Mouse (Mus musculus) intestine, embryonic 15.5 days (tissue): ENCODE measurements around the gene Mrps2. TPM values are rescaled to one million over a fixed set of nuclear protein-coding genes. Genes with fewer than 3 reads are reported as not detected.
A peak's percentile ranks its signal among the peaks of the same experiment; 100 is the strongest.

Experiments used
- ATAC-seq: fragments of 200-750 bp; cut with Nextera tagmentation; 2 replicates; pipeline ENCODE4 v1.8.0; 2017; ENCODE audit warnings: moderate TSS enrichment, moderate library complexity
- H3K27ac ChIP-seq: fragments of 300-500 bp; sonication (generic); 2 replicates; pipeline ENCODE4 v1.5.1; 2015; ENCODE audit warnings: mild to moderate bottlenecking, inconsistent platforms
- H3K27me3 ChIP-seq: fragments of 300-500 bp; sonication (generic); replicated peaks from 2 replicates; pipeline ENCODE4 v1.6.1; 2015; ENCODE audit warnings: inconsistent platforms
- H3K36me3 ChIP-seq: fragments of 300-500 bp; sonication (generic); 2 replicates; pipeline ENCODE4 v1.6.1; 2015; ENCODE audit warnings: inconsistent platforms
- H3K4me1 ChIP-seq: fragments of 300-500 bp; sonication (generic); replicated peaks from 2 replicates; pipeline ENCODE4 v1.6.1; 2015; ENCODE audit warnings: inconsistent platforms
- H3K4me2 ChIP-seq: fragments of 300-500 bp; sonication (generic); replicated peaks from 2 replicates; pipeline ENCODE4 v1.6.1; 2015; ENCODE audit warnings: mild to moderate bottlenecking, inconsistent platforms
- H3K4me3 ChIP-seq: fragments of 300-500 bp; sonication (generic); replicated peaks from 2 replicates; pipeline ENCODE4 v1.5.1; 2015; ENCODE audit warnings: inconsistent platforms
- H3K9ac ChIP-seq: fragments of 300-500 bp; sonication (generic); 2 replicates; pipeline ENCODE4 v1.6.1; 2015; ENCODE audit warnings: inconsistent platforms
- H3K9me3 ChIP-seq: fragments of 300-500 bp; sonication (generic); 2 replicates; pipeline ENCODE4 v1.6.1; 2016; ENCODE audit warnings: inconsistent platforms
- WGBS: fragments of 180-500 bp; shearing (Covaris S2); methylation state at CpG from one replicate; pipeline ENCODE4 v1.1.7; 2015; 5-methylcytosine and 5-hydroxymethylcytosine counted together
- polyA plus RNA-seq: library from polyadenylated mRNA; unstranded; fragments of >200 nt; fragmentation: Nextera tagmentation; extraction: Ambion mirVana; gene quantifications from 2 replicates; pipeline ENCODE4 v1.2.1, GENCODE M21; 2015

Mrps2 gene
- 62.4 and 66.0 TPM in 2 replicates for polyA plus RNA-seq

DNA sequence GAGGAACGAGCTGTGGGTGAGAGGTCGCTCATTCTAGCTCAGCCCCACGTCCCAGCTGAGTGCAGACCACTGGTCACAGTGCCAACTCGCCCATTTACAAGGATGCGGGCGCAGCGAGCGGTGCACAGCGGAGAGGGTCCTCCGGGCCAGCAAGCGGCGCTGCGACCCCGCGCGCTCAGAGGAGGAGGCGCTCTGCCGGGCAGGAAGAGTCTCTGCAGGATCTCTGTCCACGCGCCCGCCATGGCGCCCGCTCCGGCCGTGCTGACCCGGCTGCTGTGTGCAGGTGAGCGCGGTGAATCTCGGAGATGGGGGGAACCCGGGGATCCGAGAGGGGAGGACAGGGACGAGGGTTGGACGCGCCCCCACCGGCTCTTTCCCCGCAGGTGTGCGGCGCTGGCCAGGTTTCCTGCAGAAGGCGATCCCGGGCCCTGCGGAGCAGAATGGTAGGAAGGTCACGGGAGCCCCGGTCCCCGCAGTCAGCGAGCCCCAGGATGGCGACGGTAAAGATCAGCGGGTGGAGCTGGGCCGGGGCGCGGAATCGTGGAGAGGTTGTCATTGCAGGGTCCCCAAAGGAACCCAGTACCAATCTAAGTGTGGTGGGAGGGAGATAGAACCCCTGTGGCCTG lies at the start of gene Mrps2:
TSS of gene Mrps2 (plus strand) at position 207 of the 626 bp plus-strand sequence.
- peak; percentile 93 for ATAC-seq
- WGBS = under 1% methylated on average over 52 of the region's 52 CpGs

DNA sequence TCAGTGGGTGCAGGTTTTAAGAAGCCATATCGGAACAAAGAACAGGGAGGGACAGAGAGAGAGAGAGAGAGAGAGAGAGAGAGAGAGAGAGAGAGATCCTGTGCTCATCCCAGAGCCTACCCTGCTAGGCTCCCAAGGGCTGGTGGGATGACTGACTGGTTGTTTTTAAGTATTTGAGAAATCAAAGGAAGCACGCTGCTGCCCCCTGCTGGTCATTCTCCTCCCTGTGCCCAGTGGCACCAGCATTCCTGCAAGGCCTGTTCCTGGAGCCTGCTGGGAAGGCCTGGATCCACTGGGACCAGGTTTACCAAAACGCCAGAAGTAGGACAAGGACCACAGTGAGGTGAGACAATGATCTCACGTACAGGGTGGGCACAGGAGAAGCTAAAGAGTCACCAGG lies 48.0 kb upstream of the Mrps2 start:
- no peak overlapping the region for H3K4me3 ChIP-seq
- no peaks in the 10 kb centered on the region for H3K36me3 ChIP-seq
- H3K4me2 ChIP-seq = no peak overlapping the region
- no peak overlapping the region for H3K27ac ChIP-seq
- H3K27me3 ChIP-seq = no peaks in the 10 kb centered on the region
- no peak overlapping the region for H3K9ac ChIP-seq
- peak; percentile 68 for ATAC-seq
- H3K9me3 ChIP-seq = no peaks in the 10 kb centered on the region
- 29% methylated on average over 4 of the region's 4 CpGs for WGBS
- H3K4me1 ChIP-seq = no peaks in the 10 kb centered on the region

More for the DNA sequence above, at the start of gene Mrps2:
- Histone ChIP-seq H3K27ac (peak within 1 kb of the TSS; percentile 19; the same call in 1 of the 2 replicates), H3K27me3 (no peaks in the 10 kb centered on the region), H3K9ac (peak within 1 kb of the TSS; percentile 89), H3K9me3 (no peaks in the 10 kb centered on the region), H3K36me3 (peaks cover 35% of the 10 kb centered on the region), H3K4me1 (peaks cover 18% of the 10 kb centered on the region), H3K4me3 (peak within 1 kb of the TSS; percentile 76), H3K4me2 (peak within 1 kb of the TSS; percentile 73)

GRCm38 (mm10) chr2:28423167-28423566 lies 44.7 kb upstream of the Mrps2 start:
- Histone ChIP-seq H3K4me3 (no peak overlapping the region), H3K4me2 (no peak overlapping the region), H3K27ac (no peak overlapping the region), H3K36me3 (no peaks in the 10 kb centered on the region), H3K27me3 (no peaks in the 10 kb centered on the region), H3K9me3 (no peaks in the 10 kb centered on the region), H3K9ac (no peak overlapping the region), H3K4me1 (no peaks in the 10 kb centered on the region)
- 36% methylated on average over 3 of the region's 3 CpGs for WGBS
- ATAC-seq = no peak

- Histone ChIP-seq H3K4me2 (no peak overlapping the region), H3K4me1 (no peaks in the 10 kb centered on the region), H3K27ac (no peak overlapping the region), H3K9me3 (no peaks in the 10 kb centered on the region), H3K36me3 (no peaks in the 10 kb centered on the region), H3K4me3 (no peak overlapping the region), H3K9ac (no peak overlapping the region), H3K27me3 (no peaks in the 10 kb centered on the region)
- 84% methylated on average over 6 of the region's 6 CpGs for whole genome bisulfite sequencing
- no peak for ATAC-seq
Observed at GRCm38 (mm10) chr2:28427226-28427625, 40.6 kb upstream of the Mrps2 start.

DNA sequence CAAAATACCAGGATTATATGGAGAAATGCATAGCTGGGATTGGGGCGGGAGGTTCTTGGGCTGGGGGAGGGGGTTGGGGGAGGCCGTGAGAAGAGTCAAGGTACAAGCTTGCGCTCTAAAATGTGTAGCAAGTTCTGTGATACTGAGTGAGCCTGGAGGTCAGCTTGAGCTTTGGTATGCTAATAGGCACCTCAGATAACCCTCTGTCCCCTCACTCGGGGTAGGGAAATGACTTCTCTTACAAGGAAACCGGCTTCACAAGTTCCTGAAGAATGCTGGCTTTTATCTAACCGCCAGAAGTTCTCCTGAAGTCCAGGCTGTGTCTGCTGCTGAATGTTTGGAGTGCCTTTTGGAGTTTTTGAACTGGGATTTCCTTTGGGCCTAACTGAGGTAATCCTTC lies 37.0 kb upstream of the Mrps2 start:
- no peak for ATAC-seq
- Histone ChIP-seq H3K4me1 (0 out of 2 replicates have a peak, but pooled peaks cover 3% of the 10 kb centered on the region), H3K9me3 (no peaks in the 10 kb centered on the region), H3K9ac (no peak overlapping the region), H3K4me3 (no peak overlapping the region), H3K36me3 (no peaks in the 10 kb centered on the region), H3K27ac (no peak overlapping the region), H3K4me2 (no peak overlapping the region), H3K27me3 (no peaks in the 10 kb centered on the region)
- 27% methylated on average over 6 of the region's 6 CpGs for WGBS

GRCm38 (mm10) chr2:28432811-28433210 lies 35.1 kb upstream of the Mrps2 start:
- Histone ChIP-seq H3K27me3 (no peaks in the 10 kb centered on the region), H3K36me3 (no peaks in the 10 kb centered on the region), H3K9ac (no peak overlapping the region), H3K9me3 (no peaks in the 10 kb centered on the region), H3K4me2 (no peak overlapping the region), H3K4me1 (0 out of 2 replicates have a peak, but pooled peaks cover 3% of the 10 kb centered on the region), H3K27ac (no peak overlapping the region), H3K4me3 (no peak overlapping the region)
- ATAC-seq = no peak
- 15% methylated on average over 1 of the region's 1 CpGs for WGBS

GRCm38 (mm10) chr2:28433512-28433911 lies 34.4 kb upstream of the Mrps2 start:
- ATAC-seq = no peak

GRCm38 (mm10) chr2:28435401-28435800 lies 32.5 kb upstream of the Mrps2 start:
- H3K9me3 ChIP-seq = no peaks in the 10 kb centered on the region
- H3K4me3 ChIP-seq = no peak overlapping the region
- H3K27me3 ChIP-seq = no peaks in the 10 kb centered on the region

More at GRCm38 (mm10) chr2:28433512-28433911, 34.4 kb upstream of the Mrps2 start:
- no peak overlapping the region for H3K9ac ChIP-seq
- no peaks in the 10 kb centered on the region for H3K9me3 ChIP-seq
- H3K4me2 ChIP-seq = no peak overlapping the region
- H3K27ac ChIP-seq = no peak overlapping the region
- no peaks in the 10 kb centered on the region for H3K36me3 ChIP-seq
- 20% methylated on average over 1 of the region's 2 CpGs for WGBS
- no peaks in the 10 kb centered on the region for H3K27me3 ChIP-seq
- H3K4me3 ChIP-seq = no peak overlapping the region
- 0 out of 2 replicates have a peak, but pooled peaks cover 3% of the 10 kb centered on the region for H3K4me1 ChIP-seq

GRCm38 (mm10) chr2:28440842-28441241 lies 27.0 kb upstream of the Mrps2 start:
- no peak for ATAC-seq
- H3K27ac ChIP-seq = no peak overlapping the region
- WGBS = 52% methylated on average over 6 of the region's 6 CpGs

More at GRCm38 (mm10) chr2:28435401-28435800, 32.5 kb upstream of the Mrps2 start:
- 90% methylated on average over 11 of the region's 11 CpGs for WGBS
- H3K27ac ChIP-seq = no peak overlapping the region
- H3K9ac ChIP-seq = no peak overlapping the region
- no peak overlapping the region for H3K4me2 ChIP-seq
- ATAC-seq = no peak
- H3K36me3 ChIP-seq = no peaks in the 10 kb centered on the region
- 0 out of 2 replicates have a peak, but pooled peaks cover 3% of the 10 kb centered on the region for H3K4me1 ChIP-seq

DNA sequence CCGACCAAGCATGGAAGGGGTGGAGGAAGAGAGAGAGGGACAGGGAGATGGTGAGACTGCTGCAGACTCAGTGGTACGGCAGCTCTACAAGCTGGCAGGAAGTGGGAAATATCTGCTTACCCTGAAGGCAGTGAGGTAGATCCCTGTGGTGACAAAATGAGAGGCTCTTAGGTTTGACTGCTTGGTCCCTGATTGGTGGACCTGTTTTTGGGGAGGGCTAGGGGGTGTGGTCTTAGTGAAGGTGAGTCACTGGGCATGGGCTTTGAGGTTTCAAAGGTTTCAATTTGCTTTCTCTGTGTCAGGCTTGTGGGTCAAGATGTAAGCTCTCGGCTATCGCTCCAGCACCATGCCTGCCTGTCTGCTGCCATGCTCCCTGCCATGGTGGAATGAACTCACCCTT lies 22.8 kb upstream of the Mrps2 start:
- peaks cover 15% of the 10 kb centered on the region; the same call in 1 of the 2 replicates for H3K4me1 ChIP-seq
- H3K9me3 ChIP-seq = no peaks in the 10 kb centered on the region
- no peak overlapping the region for H3K27ac ChIP-seq
- H3K4me3 ChIP-seq = no peak overlapping the region
- no peak overlapping the region for H3K9ac ChIP-seq
- H3K36me3 ChIP-seq = no peaks in the 10 kb centered on the region
- no peak overlapping the region for H3K4me2 ChIP-seq
- WGBS = 86% methylated on average over 4 of the region's 4 CpGs
- H3K27me3 ChIP-seq = no peaks in the 10 kb centered on the region
- no peak for ATAC-seq

More at GRCm38 (mm10) chr2:28440842-28441241, 27.0 kb upstream of the Mrps2 start:
- Histone ChIP-seq H3K27me3 (no peaks in the 10 kb centered on the region), H3K4me1 (no peaks in the 10 kb centered on the region), H3K9me3 (no peaks in the 10 kb centered on the region), H3K9ac (no peak overlapping the region), H3K36me3 (no peaks in the 10 kb centered on the region), H3K4me2 (no peak overlapping the region), H3K4me3 (no peak overlapping the region)

GRCm38 (mm10) chr2:28446181-28446514 lies 21.7 kb upstream of the Mrps2 start:
- Histone ChIP-seq H3K36me3 (no peaks in the 10 kb centered on the region), H3K4me2 (peak overlapping the region; percentile 98), H3K9ac (peak overlapping the region; percentile 72), H3K9me3 (no peaks in the 10 kb centered on the region), H3K27ac (0 out of 2 replicates have a peak overlapping the region, but pooled peaks have one; percentile 63), H3K4me3 (peak overlapping the region; percentile 73), H3K27me3 (no peaks in the 10 kb centered on the region), H3K4me1 (peaks cover 15% of the 10 kb centered on the region; the same call in 1 of the 2 replicates)
- WGBS = 6% methylated on average over 5 of the region's 5 CpGs
- peak; percentile 18; the same call in 1 of the 2 replicates for ATAC-seq

- peak within 1 kb of the TSS; percentile 63 for H3K27ac ChIP-seq
- H3K4me1 ChIP-seq = peaks cover 15% of the 10 kb centered on the region; the same call in 1 of the 2 replicates
- H3K9me3 ChIP-seq = no peaks in the 10 kb centered on the region
- peak; percentile 81 for ATAC-seq
- peak within 1 kb of the TSS; percentile 98 for H3K4me2 ChIP-seq
- no peaks in the 10 kb centered on the region for H3K27me3 ChIP-seq
- H3K36me3 ChIP-seq = no peaks in the 10 kb centered on the region
- under 1% methylated on average over 77 of the region's 118 CpGs for WGBS
- H3K4me3 ChIP-seq = peak within 1 kb of the TSS; percentile 73
- peak within 1 kb of the TSS; percentile 72 for H3K9ac ChIP-seq
Observed at GRCm38 (mm10) chr2:28446515-28447314, 21.2 kb upstream of the Mrps2 start, which contains the start of gene Ppp1r26. Ppp1r26 (plus strand) TSS chr2:28446800.
